In the genomic region with DNA sequence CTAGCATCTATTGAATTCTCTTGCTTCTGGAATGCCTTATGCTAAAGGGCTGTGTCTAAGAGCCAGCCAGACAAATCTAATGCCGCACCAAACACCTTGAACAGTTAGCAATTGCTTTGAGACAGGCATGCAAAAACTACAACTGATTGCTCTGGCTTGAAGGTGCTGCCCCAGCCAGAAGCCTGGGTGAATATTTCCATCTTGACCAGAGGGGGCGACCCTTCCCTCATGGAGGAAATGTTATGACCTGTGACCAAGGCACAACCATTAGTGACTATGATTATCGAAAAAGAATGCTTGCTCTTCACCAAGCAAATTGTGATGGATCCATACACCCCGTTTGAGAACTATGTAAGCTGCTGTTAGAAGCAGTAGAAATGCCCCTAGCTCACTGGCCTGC, we compare ENCODE assay signal across 18 mouse cellular contexts.
DNase-seq lines count a peak whose midpoint lies in the region; TF ChIP-seq lines count a peak whose summit lies in the region.
"Had no signal": no experiment of that assay in that cellular context is flagged by ENCODE, and none has a peak within 500 bp of the region (broad histone marks: within the 10 kb centered on the region; RNA-seq: fewer than 3 reads in every experiment).

No protein-coding gene starts in this region.

- intact Hi-C loops in heart, postnatal 36 days (cut with DNase I): no loop called here

- H3K27ac ChIP-seq in layer of hippocampus, adult 2 months: no peak overlapping the region
- H3K27ac ChIP-seq: embryonic facial prominence, embryonic 15.5 days; forebrain, embryonic 10.5 days; heart, embryonic 10.5 days; left cerebral cortex, adult 2 months; liver, embryonic 12.5 days; midbrain, embryonic 10.5 days; neural tube, embryonic 13.5 days had no signal

- TF ChIP-seq CTCF in layer of hippocampus, adult 2 months (conservative IDR thresholded peaks at IDR 0.05): peak; percentile 41

- peak; percentile 32 to 46 for DNase-seq in cerebellum, postnatal 10 days
- no peak for DNase-seq in cerebellum, adult 8-10 months
- no peak for DNase-seq in layer of hippocampus, adult 2 months (ENCODE audit: low spot score in 2 of 2)
- no peak for DNase-seq in layer of hippocampus, adult 11-12 months (ENCODE audit: low spot score)
- DNase-seq in ES-CJ7 (ENCODE audit: low read depth, low spot score): peak; percentile 18
- DNase-seq in embryo, embryonic 10.5 days (ENCODE audit: low spot score): peak; percentile 29
- no peak for DNase-seq in frontal cortex, postnatal 10 days (ENCODE audit: low spot score in 2 of 2)
- DNase-seq in heart, postnatal 36 days: no peak
- DNase-seq: gastrocnemius, postnatal 14 days; kidney, adult 9 months; right cerebral cortex, postnatal 25 days had no signal

- H3K4me3 ChIP-seq in layer of hippocampus, adult 2 months: no peak overlapping the region
- H3K4me3 ChIP-seq: embryonic facial prominence, embryonic 15.5 days; forebrain, embryonic 10.5 days; heart, embryonic 10.5 days; left cerebral cortex, adult 2 months; liver, embryonic 12.5 days; midbrain, embryonic 10.5 days; neural tube, embryonic 13.5 days had no signal

Comparison
In these comparisons a context has a peak if more than half of its experiments do, and no peak if none do; other contexts are left out.
1. DNase-seq: peak in cerebellum, postnatal 10 days (2 of 2), ES-CJ7 (single experiment) and embryo, embryonic 10.5 days (single experiment); none in cerebellum, adult 8-10 months (single experiment), layer of hippocampus, adult 2 months (0 of 2), layer of hippocampus, adult 11-12 months (single experiment), frontal cortex, postnatal 10 days (0 of 2) and heart, postnatal 36 days (0 of 2).